Comparison of ENCODE assay signal across 14 mouse cellular contexts in genomic region chr3:68691938-68692599, GRCm38 (mm10). TPM values are rescaled to one million over a fixed set of nuclear protein-coding genes. Genes with fewer than 3 reads are reported as not detected.
DNase-seq lines count a peak whose midpoint lies in the region; ATAC-seq lines count a peak whose summit lies in the region.
"Had no signal": no experiment of that assay in that cellular context is flagged by ENCODE, and none has a peak within 500 bp of the region (broad histone marks: within the 10 kb centered on the region; RNA-seq: fewer than 3 reads in every experiment).

No protein-coding gene starts in this region.

- H3K36me3 ChIP-seq in heart, embryonic 10.5 days = no peaks in the 10 kb centered on the region
- H3K36me3 ChIP-seq in heart, embryonic 11.5 days (ENCODE audit: control insufficient read depth, insufficient read depth, low read length) = no peaks in the 10 kb centered on the region
- H3K36me3 ChIP-seq in liver, embryonic 11.5 days (ENCODE audit: control insufficient read depth, insufficient read depth, low read length) = no peaks in the 10 kb centered on the region
- no peaks in the 10 kb centered on the region for H3K36me3 ChIP-seq in liver, embryonic 16.5 days (ENCODE audit: control insufficient read depth, insufficient read depth)
- H3K36me3 ChIP-seq: forebrain, embryonic 10.5 days; limb, embryonic 10.5 days; midbrain, embryonic 10.5 days had no signal

- H3K9me3 ChIP-seq in heart, embryonic 10.5 days = no peaks in the 10 kb centered on the region
- H3K9me3 ChIP-seq in heart, embryonic 11.5 days (replicated peaks; ENCODE audit: control insufficient read depth, low read length) = no peaks in the 10 kb centered on the region
- no peaks in the 10 kb centered on the region for H3K9me3 ChIP-seq in liver, embryonic 11.5 days (ENCODE audit: control insufficient read depth, low read length)
- no peaks in the 10 kb centered on the region for H3K9me3 ChIP-seq in liver, embryonic 16.5 days (replicated peaks; ENCODE audit: control insufficient read depth, low read length)
- H3K9me3 ChIP-seq: forebrain, embryonic 10.5 days; limb, embryonic 10.5 days; midbrain, embryonic 10.5 days had no signal

- H3K9ac ChIP-seq in heart, embryonic 11.5 days (ENCODE audit: low read depth, low read length) = no peak overlapping the region
- 0 out of 2 replicates have a peak overlapping the region, but pooled peaks have one; percentile 4 for H3K9ac ChIP-seq in liver, embryonic 11.5 days (ENCODE audit: low read depth, low read length)
- H3K9ac ChIP-seq in liver, embryonic 16.5 days (ENCODE audit: low read depth, low read length) = no peak overlapping the region

- H3K27ac ChIP-seq in heart, embryonic 10.5 days = peak overlapping the region; percentile 56; the same call in 1 of the 2 replicates
- no peak overlapping the region for H3K27ac ChIP-seq in heart, embryonic 11.5 days (ENCODE audit: low read depth, low read length)
- H3K27ac ChIP-seq in liver, embryonic 11.5 days (ENCODE audit: low read depth, low read length) = peak overlapping the region; percentile 62; the same call in 1 of the 2 replicates
- peak overlapping the region; percentile 46; the same call in 1 of the 2 replicates for H3K27ac ChIP-seq in liver, embryonic 16.5 days (ENCODE audit: low read length)
- H3K27ac ChIP-seq: forebrain, embryonic 10.5 days; limb, embryonic 10.5 days; midbrain, embryonic 10.5 days had no signal

- WGBS in heart, embryonic 10.5 days = 67% methylated on average over 7 of the region's 7 CpGs
- 61% methylated on average over 7 of the region's 7 CpGs for WGBS in heart, embryonic 11.5 days (ENCODE audit: insufficient replicate concordance)
- 37% methylated on average over 7 of the region's 7 CpGs for WGBS in liver, embryonic 11.5 days
- 14% methylated on average over 7 of the region's 7 CpGs for WGBS in liver, embryonic 16.5 days (ENCODE audit: insufficient replicate concordance)

- no peak overlapping the region for H3K4me2 ChIP-seq in heart, embryonic 11.5 days
- peak overlapping the region; percentile 50 for H3K4me2 ChIP-seq in liver, embryonic 11.5 days
- peak overlapping the region; percentile 32 for H3K4me2 ChIP-seq in liver, embryonic 16.5 days (ENCODE audit: low read depth, low read length)

- peak overlapping the region; percentile 36; the same call in 1 of the 2 replicates for H3K4me3 ChIP-seq in heart, embryonic 10.5 days
- H3K4me3 ChIP-seq in heart, embryonic 11.5 days (ENCODE audit: low read depth, low read length) = no peak overlapping the region
- peak overlapping the region; percentile 16 for H3K4me3 ChIP-seq in liver, embryonic 11.5 days (ENCODE audit: low read depth, low read length)
- peak overlapping the region; percentile 39 for H3K4me3 ChIP-seq in liver, embryonic 16.5 days (ENCODE audit: low read depth, low read length)
- H3K4me3 ChIP-seq: forebrain, embryonic 10.5 days; limb, embryonic 10.5 days; midbrain, embryonic 10.5 days had no signal

- no peaks in the 10 kb centered on the region for H3K27me3 ChIP-seq in heart, embryonic 10.5 days (ENCODE audit: insufficient read depth, poor library complexity, severe bottlenecking)
- no peaks in the 10 kb centered on the region for H3K27me3 ChIP-seq in heart, embryonic 11.5 days (ENCODE audit: control insufficient read depth, insufficient read depth, low read length)
- no peaks in the 10 kb centered on the region for H3K27me3 ChIP-seq in liver, embryonic 11.5 days (replicated peaks; ENCODE audit: control insufficient read depth, insufficient read depth, low read length)
- H3K27me3 ChIP-seq in liver, embryonic 16.5 days (ENCODE audit: control insufficient read depth, insufficient read depth, low read depth, low read length) = no peaks in the 10 kb centered on the region

- H3K4me1 ChIP-seq in heart, embryonic 10.5 days = peaks cover 31% of the 10 kb centered on the region
- 0 out of 2 replicates have a peak, but pooled peaks cover 2% of the 10 kb centered on the region for H3K4me1 ChIP-seq in heart, embryonic 11.5 days (ENCODE audit: control insufficient read depth, insufficient read depth, low read length)
- no peaks in the 10 kb centered on the region; the same call in 1 of the 2 replicates for H3K4me1 ChIP-seq in liver, embryonic 11.5 days (replicated peaks; ENCODE audit: control insufficient read depth, insufficient read depth, low read length)
- no peaks in the 10 kb centered on the region for H3K4me1 ChIP-seq in liver, embryonic 16.5 days (ENCODE audit: control insufficient read depth, low read depth, low read length)

- peak; percentile 67 for DNase-seq in heart, embryonic 10.5 days (ENCODE audit: low spot score)
- DNase-seq in liver, embryonic 11.5 days (ENCODE audit: low spot score) = no peak
- no peak for DNase-seq in liver
- DNase-seq in B cell, adult 2 months = peak; percentile 53 to 55
- DNase-seq in ovary, postnatal 36 days (ENCODE audit: low spot score) = no peak
- DNase-seq: cerebellum, adult 11 months; layer of hippocampus, adult 9-11 months; retina, postnatal 1 day had no signal

- no peak for ATAC-seq in heart, embryonic 11.5 days (replicated peaks; ENCODE audit: insufficient number of reproducible peaks, low FRiP score, low TSS enrichment)
- ATAC-seq in liver, embryonic 11.5 days (replicated peaks; ENCODE audit: low FRiP score) = peak; percentile 18; the same call in 1 of the 2 replicates
- ATAC-seq in liver, embryonic 16.5 days (ENCODE audit: low read depth) = no peak
- ATAC-seq in cerebellum, adult (ENCODE audit: insufficient number of reproducible peaks, low FRiP score, low TSS enrichment) = no peak

RNA-seq across cellular contexts. Expression of gene Il12a, which starts 1.6 kb away (rescaled TPM):
- 0.35 and 0.41 TPM in 2 replicates for polyA plus RNA-seq in heart, embryonic 10.5 days (2016; fragmentation: Nextera tagmentation; extraction: Ambion mirVana)
- 0.53 TPM in 1 of 2 replicates, not detected in the other for polyA plus RNA-seq in heart, embryonic 11.5 days (2014; fragmentation: Nextera tagmentation; extraction: Ambion mirVana)
- 4.2 and 4.7 TPM in 2 replicates for polyA plus RNA-seq in liver, embryonic 11.5 days (2014; fragmentation: Nextera tagmentation; extraction: Ambion mirVana)
- polyA plus RNA-seq in liver, embryonic 16.5 days (2015; fragmentation: Nextera tagmentation; extraction: Ambion mirVana) = 1.8 and 2.1 TPM in 2 replicates
- polyA plus RNA-seq: midbrain, embryonic 10.5 days had no signal

Comparison
In these comparisons a context has a peak if more than half of its experiments do, and no peak if none do; other contexts are left out.
1. DNase-seq: peak in heart, embryonic 10.5 days (single experiment) and B cell, adult 2 months (2 of 2); none in liver, embryonic 11.5 days (single experiment), liver (single experiment) and ovary, postnatal 36 days (single experiment).